Mouse (Mus musculus) kidney, postnatal 36 days (tissue): ENCODE results near the gene Adgrg5.
A peak's percentile ranks its signal among the peaks of the same experiment; 100 is the strongest.

Source experiments
- DNase-seq, 2 experiments: peaks; one replicate each; pipeline ENCODE4 v3.0.0; 2021 to 2022; ENCODE audit warnings: mixed read lengths in 2 of 2

The Adgrg5 gene

DNA sequence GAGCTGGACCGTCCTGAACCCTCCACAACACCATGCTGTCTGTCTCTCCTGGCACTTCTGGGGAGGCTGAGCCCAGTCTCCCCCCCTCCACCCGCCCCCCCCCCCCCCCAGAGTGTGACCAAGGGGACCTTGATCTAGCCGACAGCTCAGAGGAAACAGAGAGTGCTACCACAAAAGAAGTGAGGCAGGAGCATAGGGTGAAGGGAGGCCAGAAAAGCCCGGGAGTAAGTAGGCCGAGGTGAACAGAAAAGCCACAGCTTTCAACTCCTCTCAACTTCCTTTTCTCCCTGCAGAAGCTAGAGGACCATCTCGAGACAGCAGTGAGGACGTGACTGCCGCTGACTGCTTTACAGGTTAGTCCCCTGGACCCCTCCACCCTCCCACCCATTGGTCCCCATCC, at the start of gene Adgrg5:
Gene Adgrg5 (plus strand): TSS at position 290 of the 400 bp plus-strand sequence.
- DNase-seq: no peak

GRCm38 (mm10) chr8:94874358-94874757, 49.1 kb upstream of the Adgrg5 start:
- peak; percentile 79 to 89 for DNase-seq

DNA sequence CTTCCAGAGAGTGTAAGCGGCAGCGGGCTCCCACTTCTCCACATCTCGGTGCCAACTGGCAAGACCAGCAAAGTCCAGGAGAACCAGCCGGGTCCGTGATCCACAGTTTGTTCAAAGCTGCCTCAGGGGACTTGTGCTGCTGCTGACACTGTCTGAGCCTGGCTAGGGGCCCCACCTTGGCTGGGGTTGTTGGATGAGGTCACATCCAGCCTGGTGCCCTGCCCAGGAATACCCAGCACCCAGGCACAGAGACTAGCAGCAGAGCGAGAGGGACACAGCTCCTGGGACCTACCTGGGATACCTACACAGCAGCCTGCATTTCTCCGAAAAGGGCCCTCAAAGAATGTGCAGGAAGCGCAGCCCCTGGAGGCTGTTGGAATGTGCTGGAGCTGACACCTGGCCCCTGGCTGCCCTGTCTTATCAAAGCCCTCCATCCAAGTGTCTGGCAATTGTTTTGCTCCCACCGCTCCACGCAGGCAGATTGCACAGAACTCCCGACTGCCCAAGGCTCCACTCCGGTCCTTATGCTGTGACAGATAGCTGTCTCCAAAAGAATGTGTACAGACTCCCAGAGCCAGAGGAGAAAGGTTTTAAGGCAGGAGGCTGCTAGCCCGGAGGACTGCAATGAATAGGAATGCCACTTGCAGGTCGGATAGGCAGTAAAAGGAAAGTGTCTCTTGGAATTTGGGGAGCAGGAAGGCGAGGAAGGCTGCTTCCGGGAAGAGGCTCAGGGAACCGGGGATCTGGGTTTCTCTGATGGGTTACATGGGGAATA, 48.2 kb upstream of the Adgrg5 start:
- peak in 1 of 2 experiments; percentile 36 for DNase-seq

GRCm38 (mm10) chr8:94875871-94876150, 47.7 kb upstream of the Adgrg5 start:
- peak in 1 of 2 experiments; percentile 30 for DNase-seq

DNA sequence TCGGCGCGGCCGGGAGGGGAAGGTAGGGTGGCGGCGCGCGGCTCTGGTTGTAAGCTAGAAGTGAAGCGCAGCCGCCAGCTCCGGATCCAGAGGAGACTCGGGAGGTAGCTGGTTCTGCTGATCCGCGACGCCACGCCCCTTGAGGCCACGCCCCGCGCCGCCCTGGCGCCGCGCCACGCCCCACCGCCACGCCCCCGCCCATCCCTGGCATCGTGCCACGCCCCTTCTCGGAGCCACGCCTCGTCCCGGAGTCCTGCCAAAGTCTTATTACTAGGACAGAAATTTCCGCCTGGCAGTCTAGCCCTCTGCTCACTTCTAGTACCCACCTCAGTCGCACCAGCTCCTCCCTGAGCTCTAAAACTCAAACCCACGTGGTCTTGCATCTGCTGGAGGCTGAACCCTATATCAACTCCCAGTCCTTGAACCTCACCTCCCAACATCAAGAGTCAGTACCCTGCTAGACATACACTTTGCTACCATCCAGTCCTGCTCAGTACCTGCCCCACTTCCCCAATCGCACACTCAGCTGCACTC, 47.2 kb upstream of the Adgrg5 start, which contains the start of gene Dok4:
Gene Dok4 (minus strand): TSS at position 134 of the 534 bp plus-strand sequence.
- DNase-seq: peak; percentile 93 to 97

GRCm38 (mm10) chr8:94876820-94877219, 46.7 kb upstream of the Adgrg5 start:
- DNase-seq: no peak

- no peak for DNase-seq
These were observed 42.8 kb upstream of the Adgrg5 start for GRCm38 (mm10) chr8:94880742-94881141.

DNA sequence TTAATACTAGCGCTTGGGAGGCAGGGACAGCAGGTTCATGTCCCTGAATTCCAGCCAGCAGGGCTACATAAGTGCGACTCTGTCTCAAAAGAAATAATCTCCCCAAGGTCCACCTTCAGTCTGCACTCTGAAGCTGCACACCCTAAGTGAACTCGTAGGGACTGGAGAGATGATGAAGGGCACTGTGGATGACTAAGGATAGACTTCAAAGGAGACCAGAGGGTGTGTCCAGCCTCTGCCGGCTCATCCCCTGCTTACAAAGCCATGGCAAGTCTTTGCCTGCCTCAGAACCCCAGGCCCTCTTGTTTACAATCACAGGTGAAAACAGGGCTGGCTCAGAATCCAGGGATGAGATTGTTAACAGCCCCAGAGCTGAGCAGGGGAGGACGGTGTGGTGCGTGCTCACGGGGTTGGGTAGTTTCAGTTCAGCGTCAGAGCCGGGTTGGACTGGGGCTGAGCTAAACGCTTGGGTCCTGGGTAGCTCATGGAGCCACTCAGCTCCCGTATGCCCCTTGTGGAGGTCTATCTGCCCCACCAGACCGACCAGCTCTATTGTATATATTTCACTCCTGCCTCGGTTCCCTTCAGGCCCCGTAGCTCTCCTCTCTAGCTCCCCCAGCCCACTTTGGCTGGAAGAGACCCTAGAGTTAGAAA, 35.0 kb upstream of the Adgrg5 start:
- no peak for DNase-seq

GRCm38 (mm10) chr8:94892917-94893316, 30.6 kb upstream of the Adgrg5 start:
- no peak for DNase-seq

DNA sequence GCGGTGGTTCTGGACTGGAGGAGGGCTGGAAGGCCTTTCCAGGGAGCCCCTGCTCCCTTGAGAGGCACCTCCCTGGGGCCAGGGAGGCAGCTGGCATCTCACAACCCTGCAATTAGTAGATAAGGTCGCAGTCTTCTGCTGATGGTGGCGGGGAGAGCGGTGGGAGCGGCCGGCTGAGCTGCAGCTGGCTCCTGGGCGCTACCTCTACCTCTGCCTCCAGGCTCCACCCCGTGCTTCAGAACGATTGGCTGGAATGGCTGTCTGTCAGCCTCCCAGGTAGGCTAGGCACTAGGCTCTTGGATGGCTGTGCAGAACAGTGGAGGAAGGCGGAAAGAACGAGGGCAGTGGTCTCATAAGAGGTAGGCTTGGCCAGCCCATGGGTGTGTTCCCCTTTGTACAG, 24.2 kb upstream of the Adgrg5 start:
- peak in 1 of 2 experiments; percentile 62 for DNase-seq

GRCm38 (mm10) chr8:94900617-94901016, 22.9 kb upstream of the Adgrg5 start:
- DNase-seq: peak in 1 of 2 experiments; percentile 20

- peak in 1 of 2 experiments; percentile 52 for DNase-seq
These were observed 22.5 kb upstream of the Adgrg5 start for GRCm38 (mm10) chr8:94901031-94901430.

DNA sequence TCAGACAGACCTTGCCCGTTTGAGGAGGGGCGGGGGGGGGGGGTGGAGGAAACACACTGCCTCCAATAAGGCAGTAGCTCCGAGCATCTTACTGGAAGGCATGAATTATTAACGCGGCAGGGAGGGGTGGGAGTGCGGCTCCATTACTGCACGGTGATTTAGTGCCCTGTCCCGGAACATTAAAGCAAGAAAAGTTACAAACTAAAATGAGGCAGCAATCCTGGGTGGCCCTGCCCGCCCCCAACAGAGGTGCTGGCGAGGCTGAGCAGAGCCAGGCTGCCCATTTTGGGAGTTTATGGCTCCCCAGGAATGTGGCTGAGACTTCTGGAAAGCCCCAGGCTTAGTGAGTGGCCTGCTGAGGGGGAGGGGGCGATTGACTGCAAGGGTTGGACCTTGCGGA, 19.8 kb upstream of the Adgrg5 start:
- DNase-seq: peak; percentile 37 to 44

DNA sequence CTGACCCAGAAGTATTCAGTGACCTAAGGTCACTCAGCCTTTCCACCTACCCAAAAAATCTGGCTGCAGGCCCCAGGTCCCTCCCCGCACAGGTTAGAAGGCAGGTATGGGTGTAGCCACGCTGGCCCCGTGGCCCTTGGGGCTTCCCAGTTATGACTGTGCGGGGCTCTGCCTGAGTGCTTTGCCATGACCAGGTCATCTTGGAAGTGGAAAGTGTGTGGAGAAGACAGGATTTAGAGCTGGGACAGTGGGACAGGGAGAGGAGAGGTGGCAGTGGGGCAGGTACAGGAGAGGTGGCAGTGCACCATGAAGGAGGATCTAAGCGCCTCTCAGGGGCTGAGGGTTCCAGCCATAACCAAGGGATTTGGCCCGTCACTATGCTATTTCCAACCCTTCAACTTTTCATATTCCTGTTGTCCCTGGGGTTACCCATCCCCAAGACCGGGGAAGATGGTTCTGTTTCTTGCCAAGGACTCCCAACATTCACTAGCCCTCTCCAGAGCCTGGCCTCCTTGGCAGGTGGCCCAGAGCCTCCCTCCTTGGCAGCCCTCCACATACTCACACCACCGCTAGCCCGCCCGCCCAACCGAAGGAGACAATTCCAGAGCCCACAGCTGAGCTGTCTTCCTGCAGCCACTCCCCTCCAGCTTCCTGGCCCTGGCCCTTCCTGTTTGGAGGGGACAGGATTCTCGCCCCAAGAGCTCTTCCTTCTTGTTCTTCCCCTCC, 18.9 kb upstream of the Adgrg5 start:
- peak; percentile 96 to 97 for DNase-seq

GRCm38 (mm10) chr8:94907591-94908300, 15.7 kb upstream of the Adgrg5 start:
- DNase-seq: peak; percentile 81 to 88

DNA sequence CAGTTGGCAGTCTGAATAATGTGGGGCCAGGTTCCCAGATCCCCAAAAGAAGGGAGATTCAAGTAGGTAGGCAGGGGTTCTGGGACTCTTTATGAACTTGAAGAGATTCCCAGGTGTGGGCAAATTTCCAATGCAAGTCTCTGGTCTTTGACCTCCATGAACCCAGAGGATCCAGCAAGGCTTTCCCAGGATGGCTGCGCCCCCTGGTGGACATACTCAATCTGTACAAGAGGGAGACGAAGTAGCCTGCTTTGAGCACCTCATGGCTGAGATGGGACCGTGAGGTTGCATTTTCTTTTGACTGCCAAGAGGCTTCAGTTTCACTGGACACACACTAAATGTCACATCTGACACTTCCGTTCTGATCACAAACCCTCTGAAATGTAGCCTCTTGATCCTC, 14.6 kb upstream of the Adgrg5 start:
- DNase-seq: peak; percentile 90 to 95

DNA sequence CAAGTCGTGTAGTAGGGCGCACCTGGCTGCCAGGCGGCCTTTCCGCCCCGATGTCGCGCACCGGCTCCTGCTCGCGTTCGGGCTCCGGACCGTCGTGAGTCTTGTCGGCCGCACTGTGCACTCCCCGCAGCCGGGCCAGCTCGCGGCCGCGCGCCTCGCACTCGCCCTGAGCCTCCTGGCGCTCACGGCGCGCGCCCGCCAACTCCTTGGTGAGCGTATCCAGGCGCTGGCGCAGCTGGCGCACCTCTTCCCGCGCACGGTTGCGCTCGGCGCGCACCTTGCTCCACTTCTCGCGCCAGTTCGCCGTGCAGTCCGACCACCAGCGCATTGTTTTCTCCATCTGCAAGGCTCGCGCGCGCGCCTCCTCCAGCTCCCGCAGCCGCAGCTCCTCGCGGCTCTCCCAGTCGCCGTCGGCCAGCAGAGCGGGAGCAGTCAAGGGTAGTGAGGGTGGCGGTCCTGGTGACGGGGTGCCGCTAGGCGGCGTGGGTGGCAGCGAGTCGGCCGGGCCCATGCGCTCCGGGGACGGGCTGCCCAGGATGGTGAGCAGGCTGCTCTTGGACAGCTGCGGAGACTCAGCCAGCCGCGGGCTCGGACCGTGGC, 10.3 kb upstream of the Adgrg5 start:
- peak; percentile 65 to 87 for DNase-seq

DNA sequence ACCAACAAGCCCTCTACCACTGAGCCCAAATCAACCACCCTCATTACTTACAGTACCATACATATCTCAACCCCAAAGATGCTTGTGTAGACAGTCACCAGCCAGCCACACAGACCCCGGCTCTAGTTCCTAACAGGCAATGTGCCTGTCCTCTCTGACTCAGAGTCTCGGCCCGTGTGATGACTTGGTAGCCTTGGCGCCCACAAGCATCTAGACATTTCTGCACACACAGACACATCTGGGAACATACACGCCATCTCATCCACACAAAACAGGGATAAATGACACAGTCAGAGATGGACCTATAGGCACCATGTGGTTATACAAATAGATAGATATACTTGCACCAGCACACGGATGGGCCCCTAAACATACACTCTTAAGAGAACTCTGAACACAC, 9.2 kb upstream of the Adgrg5 start:
- no peak for DNase-seq

- DNase-seq: peak; percentile 57 to 70
These were observed 8.8 kb upstream of the Adgrg5 start for GRCm38 (mm10) chr8:94914701-94915101.

DNA sequence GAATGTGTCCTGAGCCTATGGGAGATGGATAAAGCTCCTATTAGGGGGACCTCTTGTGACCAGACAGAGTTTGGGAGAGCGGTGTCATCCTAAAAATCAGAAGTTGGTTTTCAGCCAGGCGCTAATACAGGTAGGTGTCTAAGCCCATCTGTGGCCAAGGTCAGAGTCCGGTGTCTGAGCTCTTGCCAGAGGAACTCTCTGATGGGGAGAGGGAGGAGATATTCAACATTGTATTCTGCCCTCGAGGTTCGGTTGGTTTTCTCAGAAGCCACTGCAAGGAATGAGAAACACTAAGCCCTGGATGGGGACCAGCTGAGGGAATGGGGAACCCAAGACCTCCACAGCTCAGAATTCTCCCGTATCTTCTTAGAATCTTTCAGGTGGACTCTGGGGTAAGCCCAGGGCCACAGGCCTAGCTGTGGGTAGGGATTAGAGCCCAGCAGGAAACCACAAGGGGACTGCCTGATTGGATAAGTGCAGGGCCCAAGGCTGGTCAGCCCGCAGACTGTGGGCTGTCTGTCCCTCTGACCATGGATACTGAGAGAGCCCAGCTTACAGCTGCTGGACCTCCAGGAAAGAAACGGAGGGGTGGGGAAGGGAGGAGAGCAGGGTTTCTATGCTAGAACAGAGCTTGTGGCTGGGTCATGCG, 7.1 kb upstream of the Adgrg5 start:
- peak; percentile 31 to 41 for DNase-seq

DNA sequence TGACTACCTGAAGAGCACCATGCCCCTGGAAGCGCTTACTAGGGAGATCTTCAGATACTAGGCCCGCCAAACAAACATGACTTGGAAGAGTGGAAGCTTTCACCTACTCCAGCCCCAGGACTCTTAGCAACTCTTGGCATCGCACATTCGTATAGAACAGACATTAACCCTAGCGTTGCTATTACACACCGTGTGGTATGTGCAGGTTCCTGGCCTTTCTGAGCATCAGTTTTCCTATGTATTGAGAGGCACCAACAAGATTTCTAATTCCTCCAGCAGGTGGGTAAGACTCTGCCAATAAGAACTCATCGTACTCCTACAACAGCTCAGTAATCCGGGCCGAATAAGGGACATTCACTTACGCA, 6.6 kb upstream of the Adgrg5 start:
- no peak for DNase-seq

- DNase-seq: peak; percentile 97
These were observed 6.1 kb upstream of the Adgrg5 start for GRCm38 (mm10) chr8:94917352-94917751.
